25 mouse cellular contexts compared by ENCODE assay signal in the genomic region with DNA sequence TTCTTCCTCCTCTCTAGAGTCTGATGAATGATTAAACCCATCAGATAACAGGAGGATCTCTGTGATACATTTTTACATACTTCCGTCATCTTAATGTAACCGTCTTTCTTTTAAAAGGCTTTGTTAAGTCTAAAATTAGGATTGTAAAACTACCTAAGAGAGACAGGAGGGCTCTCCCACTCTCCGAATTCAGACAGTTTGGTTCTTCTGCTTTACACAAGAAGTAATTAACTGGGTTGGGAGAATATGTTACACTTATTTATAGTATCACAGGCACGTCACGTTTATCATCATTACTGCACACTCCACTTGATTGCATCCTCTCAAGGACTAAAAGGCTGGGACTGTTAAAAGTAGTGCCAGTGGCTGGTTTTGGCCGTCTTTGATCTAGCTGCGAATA.
"Had no signal": no experiment of that assay in that cellular context is flagged by ENCODE, and none has a peak within 500 bp of the region (broad histone marks: within the 10 kb centered on the region; RNA-seq: fewer than 3 reads in every experiment).

No protein-coding gene starts in this region.

- H3K27me3 ChIP-seq: heart, embryonic 12.5 days; hindbrain, embryonic 12.5 days; intestine, embryonic 15.5 days; limb, embryonic 12.5 days; liver, embryonic 13.5 days; liver, embryonic 15.5 days had no signal

- H3K27ac ChIP-seq: gastrocnemius, adult 2 months; hindbrain, embryonic 10.5 days; hindbrain, embryonic 12.5 days; hindbrain, embryonic 14.5 days; intestine, embryonic 15.5 days; left cerebral cortex, adult 2 months; limb, embryonic 10.5 days; limb, embryonic 12.5 days; liver, embryonic 13.5 days; liver, embryonic 15.5 days had no signal

- H3K4me2 ChIP-seq: heart, embryonic 12.5 days; hindbrain, embryonic 12.5 days; hindbrain, embryonic 14.5 days; intestine, embryonic 15.5 days; limb, embryonic 12.5 days; liver, embryonic 11.5 days; liver, embryonic 13.5 days; liver, embryonic 15.5 days had no signal

- DNase-seq: gastrocnemius, adult 2 months; gastrocnemius, postnatal 10 days; gastrocnemius, postnatal 25 days; heart, postnatal 4 days; kidney, adult 18-20 months; kidney, adult 8-10 months; kidney, postnatal 10 days; kidney, postnatal 25 days; kidney, postnatal 4 days; liver; liver, embryonic 13.5 days had no signal

- H3K9ac ChIP-seq: heart, embryonic 12.5 days; hindbrain, embryonic 12.5 days; hindbrain, embryonic 14.5 days; intestine, embryonic 15.5 days; limb, embryonic 12.5 days; liver, embryonic 13.5 days; liver, embryonic 15.5 days had no signal

- ATAC-seq: inflammation-experienced regulatory T-cells, adult 6 months; intestine, embryonic 15.5 days; intestine, postnatal 0 days had no signal

- H3K9me3 ChIP-seq: heart, embryonic 10.5 days; heart, embryonic 12.5 days; hindbrain, embryonic 10.5 days; hindbrain, embryonic 12.5 days; intestine, embryonic 15.5 days; limb, embryonic 10.5 days; limb, embryonic 12.5 days; liver, embryonic 13.5 days; liver, embryonic 15.5 days had no signal

- H3K36me3 ChIP-seq: heart, embryonic 10.5 days; heart, embryonic 12.5 days; hindbrain, embryonic 12.5 days; intestine, embryonic 15.5 days; limb, embryonic 10.5 days; limb, embryonic 12.5 days; liver, embryonic 13.5 days; liver, embryonic 15.5 days had no signal

- H3K4me3 ChIP-seq: gastrocnemius, adult 2 months; heart, embryonic 10.5 days; heart, embryonic 12.5 days; hindbrain, embryonic 10.5 days; hindbrain, embryonic 12.5 days; intestine, embryonic 15.5 days; layer of hippocampus, adult 2 months; left cerebral cortex, adult 2 months; limb, embryonic 10.5 days; limb, embryonic 12.5 days; liver, embryonic 13.5 days; liver, embryonic 15.5 days had no signal
